Mouse (Mus musculus): ENCODE results near the gene Snx15.
"Not testable (repeated sequence)": the region's sequence is repeated elsewhere in the genome, so short reads cannot be mapped to it uniquely, and the experiment has no call there.

Gene Snx15

DNA sequence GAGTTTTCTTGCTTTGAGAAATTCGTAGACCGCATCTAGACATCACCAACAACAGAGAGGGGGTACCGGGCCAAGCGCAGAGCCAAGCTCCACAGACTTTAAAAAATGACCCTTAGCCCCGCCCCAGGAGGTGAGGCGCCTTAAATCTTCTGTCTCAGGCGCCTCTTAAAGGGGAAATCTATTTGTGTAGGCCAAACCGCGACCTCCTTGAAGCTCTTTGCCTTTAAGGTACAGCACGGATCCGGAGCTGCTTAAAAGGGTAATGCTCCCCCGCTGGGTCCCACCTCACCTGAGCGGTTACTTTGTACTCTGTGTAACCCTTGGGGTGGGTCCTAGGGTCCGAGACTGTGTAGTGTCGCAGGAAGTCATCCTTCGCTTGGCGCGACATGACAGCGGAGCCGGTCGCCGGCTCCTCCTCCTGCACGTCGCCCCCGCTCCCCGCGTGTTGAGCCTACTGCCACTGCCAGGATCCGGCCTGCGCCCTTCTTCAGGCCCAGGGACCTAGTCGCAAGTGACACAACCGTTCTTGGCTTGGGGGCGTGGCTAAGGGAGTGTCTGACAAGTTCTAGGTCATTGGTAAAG, at the start of gene Snx15:
Gene Snx15 (minus strand): TSS at position 545 of the 582 bp plus-strand sequence.
- peak; percentile 97 to 99 for DNase-seq (ENCODE audit: inconsistent age in 2 of 2, low spot score in 1 of 2)

DNA sequence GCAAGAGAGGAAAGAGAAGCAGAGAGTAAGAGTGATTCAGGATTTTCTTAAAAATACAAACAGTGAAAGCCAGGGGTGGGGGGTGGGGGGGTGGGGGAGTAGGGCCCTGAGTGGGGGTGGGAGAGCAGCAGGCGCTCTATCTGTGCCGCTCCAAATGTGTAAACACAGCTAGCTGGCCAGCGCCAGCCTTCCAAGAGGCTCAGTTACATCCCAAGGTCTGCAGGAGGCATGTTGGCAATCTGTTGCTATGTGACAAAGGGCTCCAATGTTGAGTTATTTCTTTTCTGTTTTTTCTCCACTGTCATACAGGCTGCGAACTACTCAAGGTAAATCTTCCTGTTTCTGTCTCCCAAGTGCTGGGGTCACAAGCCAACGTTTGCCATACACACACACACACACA, 46.7 kb upstream of the Snx15 start:
- peak; percentile 38 to 70 for DNase-seq (ENCODE audit: inconsistent age in 2 of 2, low spot score in 1 of 2)

DNA sequence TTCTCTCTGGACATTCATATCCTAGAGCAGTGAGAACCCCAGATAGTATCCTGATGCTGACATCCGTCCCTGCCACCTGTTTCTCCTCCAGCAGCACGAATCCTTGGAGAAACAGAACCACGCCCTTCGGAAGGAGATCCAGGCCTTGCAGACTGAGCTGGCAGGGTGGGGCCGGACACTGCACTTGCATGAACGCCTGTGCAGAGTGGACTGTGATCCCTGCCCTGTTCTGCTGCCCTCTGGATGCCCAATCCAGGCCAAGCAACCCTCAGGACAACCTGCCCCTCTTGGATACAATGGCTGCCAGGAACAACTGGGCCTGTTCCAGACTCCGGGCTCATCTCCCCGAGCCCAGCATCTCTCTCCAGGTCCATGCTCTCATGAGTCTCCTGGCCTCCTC, 43.1 kb upstream of the Snx15 start:
- DNase-seq (ENCODE audit: inconsistent age in 2 of 2, low spot score in 1 of 2) = no peak

DNA sequence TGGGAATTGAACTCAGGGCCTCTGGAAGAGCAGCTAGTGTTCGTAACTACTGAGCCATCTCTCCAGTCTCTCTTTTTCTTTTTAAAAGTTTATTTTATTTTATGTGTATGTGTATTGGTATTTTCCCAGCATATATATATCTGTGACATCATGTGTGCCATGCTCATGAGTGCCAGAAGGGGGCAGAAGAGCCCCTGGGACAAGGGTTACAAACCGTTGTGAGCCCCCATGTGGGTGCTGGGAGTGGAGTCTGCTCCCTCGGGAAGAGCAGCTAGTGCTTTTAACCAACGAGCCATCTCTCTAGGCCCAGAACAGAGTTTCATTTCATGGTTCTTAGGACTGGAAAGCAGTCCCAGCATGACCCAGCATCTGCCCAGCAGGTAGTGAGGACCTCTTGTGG, 38.6 kb upstream of the Snx15 start:
- DNase-seq (ENCODE audit: inconsistent age in 2 of 2, low spot score in 1 of 2) = no peak

DNA sequence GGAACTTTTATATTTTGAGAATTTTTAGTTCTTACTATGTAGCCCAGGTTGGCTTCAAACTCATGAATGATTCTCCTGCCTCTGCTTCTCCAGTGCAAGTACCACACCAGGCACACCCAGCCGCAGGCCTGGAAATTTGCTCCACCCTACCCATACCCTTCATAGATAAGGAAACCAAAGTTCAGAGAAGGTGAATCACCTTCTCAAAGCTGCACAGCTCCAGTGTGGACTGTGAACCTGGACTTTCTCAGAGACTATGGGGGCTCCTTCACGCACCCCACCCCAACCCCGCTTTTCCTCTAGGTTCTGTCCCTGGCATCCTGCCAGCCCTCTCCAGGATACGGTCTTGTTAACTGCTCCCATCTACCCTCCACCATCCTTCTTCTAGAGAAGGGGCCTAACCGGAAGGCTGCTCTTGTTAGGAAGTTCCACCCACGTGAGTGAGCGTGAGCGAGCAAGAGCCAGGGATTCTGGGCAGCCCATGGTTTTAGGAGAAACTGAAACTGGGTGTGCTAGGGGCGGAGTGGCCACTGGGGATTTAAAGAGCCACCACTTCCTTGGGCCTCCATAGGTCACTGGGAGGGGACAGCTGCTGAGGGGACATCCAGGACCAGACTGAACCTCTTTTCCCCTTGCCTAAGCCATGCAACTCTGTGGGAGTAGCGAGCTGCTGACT, 35.9 kb upstream of the Snx15 start:
- DNase-seq (ENCODE audit: inconsistent age in 2 of 2, low spot score in 1 of 2) = peak; percentile 44 to 65

DNA sequence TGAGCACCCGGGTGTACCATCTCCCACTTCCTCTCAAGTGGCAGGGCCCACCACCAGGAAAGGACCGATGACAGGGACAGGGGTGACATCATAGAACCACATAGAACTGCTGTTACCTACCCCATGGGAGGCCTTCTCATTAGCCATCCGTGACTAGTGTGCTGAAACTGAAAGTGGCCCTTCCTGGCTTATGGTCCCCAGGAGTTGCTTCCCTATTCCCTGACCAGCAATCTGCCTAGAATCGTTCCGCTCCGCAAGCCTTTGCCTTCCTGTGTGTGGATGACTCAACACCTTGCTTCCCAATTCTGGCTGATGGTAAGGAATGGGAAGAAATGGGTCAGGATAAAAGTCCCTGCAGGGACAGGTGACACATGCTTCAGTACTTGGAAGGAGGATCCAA, 29.1 kb upstream of the Snx15 start:
- peak in 1 of 2 experiments; percentile 51 for DNase-seq (ENCODE audit: inconsistent age in 2 of 2, low spot score in 1 of 2)

DNA sequence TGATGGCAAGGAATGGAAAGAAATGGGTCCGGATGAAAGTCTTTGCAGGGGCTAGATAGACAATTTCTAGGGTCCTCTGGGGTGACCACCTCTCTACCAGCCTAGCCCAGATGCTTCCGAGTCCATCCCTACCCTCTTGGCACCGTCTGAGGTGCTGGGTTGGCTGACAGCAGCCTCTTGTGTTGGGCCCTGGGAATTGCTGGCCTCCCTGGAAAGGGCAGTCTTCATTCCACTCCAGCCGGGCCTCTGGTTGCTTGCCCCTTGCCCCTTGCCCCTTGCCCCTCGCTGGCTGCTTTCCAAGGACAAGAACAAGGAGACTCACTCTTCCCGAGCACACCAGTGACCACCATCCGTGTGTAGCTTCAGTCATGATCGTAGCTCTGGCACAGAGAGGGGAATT, 28.3 kb upstream of the Snx15 start:
- no peak for DNase-seq (ENCODE audit: inconsistent age in 2 of 2, low spot score in 1 of 2)

DNA sequence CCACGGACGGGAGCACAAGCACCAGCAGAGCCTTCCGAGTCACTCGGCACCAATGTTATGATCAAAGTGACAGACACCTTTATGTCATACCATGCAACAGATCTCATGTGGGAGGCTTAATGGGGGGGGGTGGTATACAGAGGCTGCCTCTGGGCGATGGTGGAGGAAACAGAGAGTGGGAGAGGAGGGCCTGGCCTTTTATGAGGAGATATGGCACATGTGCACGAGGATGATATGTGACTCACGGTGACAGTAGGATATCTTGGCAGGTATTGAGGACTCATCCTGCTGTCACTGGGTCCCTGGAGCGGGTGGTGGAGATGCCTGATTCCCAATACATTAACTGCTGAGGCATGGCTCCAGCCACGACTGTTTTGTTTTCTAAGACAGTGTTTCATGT, 27.1 kb upstream of the Snx15 start:
- DNase-seq (ENCODE audit: inconsistent age in 2 of 2, low spot score in 1 of 2) = no peak

DNA sequence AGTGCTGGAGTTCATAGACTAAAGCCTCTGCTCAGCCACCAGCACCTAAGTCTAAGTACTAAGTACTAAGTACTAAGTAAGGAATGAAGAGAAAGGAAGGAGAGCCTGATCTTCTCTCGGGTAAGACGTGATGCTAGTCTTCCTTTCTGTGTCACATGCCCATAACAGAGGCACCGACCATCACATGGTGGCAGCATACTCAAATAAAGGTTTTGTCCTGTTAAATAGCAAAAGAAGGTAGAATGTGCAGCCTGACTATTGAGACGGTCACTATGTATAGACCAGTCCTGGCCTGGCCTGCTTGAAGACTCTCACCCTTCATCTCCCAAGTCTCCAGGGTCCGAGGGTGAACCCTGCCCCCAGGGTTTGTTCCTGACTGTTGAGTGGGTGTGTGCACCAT, 16.7 kb upstream of the Snx15 start:
- no peak for DNase-seq (ENCODE audit: inconsistent age in 2 of 2, low spot score in 1 of 2)

DNA sequence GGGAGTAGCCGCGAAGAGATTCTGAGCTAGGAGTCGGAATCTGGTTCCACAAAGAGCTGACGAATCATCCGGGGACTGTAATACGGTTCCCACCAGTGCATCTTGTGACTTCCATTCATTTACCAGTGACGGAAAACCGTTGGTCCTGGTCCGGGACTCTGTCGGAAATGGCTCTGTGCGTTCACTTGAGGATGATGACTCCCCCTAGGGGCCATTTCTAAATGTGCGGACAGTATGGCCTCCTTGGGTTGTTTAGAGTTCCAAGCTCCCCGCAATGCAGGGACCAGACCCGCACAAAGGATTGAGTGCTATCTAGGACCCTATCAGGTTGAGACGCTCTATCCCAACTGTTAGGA, 13.3 kb upstream of the Snx15 start, which contains the start of gene Arl2:
Gene Arl2 (minus strand): TSS at position 155 of the 356 bp plus-strand sequence.
- peak; percentile 85 to 93 for DNase-seq (ENCODE audit: inconsistent age in 2 of 2, low spot score in 1 of 2)

DNA sequence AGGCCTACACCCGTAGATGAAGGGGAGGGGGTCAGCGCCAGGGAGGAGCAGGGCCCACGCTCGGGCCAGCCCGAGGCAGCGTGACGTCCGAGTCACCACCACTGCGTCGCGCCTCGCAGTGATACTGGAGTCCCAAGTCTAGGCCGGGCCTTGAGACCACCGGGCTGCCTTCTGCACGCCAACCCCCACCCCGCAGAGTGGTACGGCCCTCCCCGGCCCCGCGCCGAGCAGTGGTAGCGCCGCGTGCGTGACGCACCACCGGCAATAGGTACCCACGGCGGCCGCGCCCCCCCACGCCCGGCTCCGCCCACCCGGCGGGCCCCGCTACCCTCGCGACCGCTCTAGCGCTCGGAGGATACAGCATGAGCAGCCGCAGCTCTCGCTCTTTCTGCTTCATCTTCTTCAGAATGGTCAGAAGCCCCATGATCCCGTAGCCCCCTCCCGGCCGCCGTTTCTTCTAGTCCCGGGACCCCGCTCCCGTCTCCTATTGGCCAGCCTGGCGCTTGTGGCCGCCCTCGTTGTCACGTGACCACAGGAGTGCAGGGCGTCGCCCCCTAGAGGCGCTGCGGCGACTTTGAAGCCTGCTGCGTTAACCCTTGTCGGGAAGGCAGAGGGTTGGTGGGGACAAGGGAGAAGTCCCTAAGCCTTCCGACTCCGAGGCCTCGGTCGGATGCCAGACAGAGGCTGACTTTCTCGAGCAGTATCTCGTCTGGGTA, 12.7 kb upstream of the Snx15 start, which contains the start of gene Batf2:
Gene Batf2 (plus strand): TSS at position 306 of the 716 bp plus-strand sequence.
- DNase-seq (ENCODE audit: inconsistent age in 2 of 2, low spot score in 1 of 2) = peak; percentile 94 to 97

DNA sequence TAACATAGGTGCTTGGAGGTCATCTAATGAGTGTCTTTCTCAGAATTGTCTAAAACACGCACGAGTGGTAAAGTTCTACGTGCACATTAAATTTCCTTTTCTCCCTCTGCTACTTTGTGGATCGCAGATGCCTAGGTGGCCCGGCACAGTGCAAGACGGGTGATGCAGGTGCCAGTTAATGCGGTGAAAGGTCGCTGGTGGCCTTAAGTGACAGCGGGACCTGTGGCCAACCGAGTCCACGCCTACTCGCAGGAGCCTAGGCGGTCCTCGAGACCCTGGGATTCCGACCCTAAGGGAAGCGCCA, 12.2 kb upstream of the Snx15 start:
- DNase-seq (ENCODE audit: inconsistent age in 2 of 2, low spot score in 1 of 2) = no peak

DNA sequence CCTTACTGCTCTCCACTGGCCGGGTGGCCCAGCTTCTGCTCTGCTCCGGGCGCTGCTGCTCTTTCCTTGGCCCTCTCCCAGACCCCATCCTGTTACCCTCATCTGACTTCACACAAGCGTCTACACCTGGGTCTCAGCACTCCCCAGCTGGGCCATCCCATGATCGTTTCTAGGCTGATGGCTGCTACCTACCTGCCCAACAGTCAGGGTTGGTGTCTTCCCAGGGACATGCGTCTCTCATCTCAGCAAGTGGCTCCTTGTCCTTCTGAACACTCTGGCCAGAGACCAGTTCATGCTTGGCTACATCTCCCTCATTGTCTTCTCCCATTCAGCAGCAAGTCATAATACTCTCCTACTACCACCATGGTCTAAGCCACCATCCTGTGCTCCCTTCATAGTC, 11.6 kb upstream of the Snx15 start:
- DNase-seq (ENCODE audit: inconsistent age in 2 of 2, low spot score in 1 of 2) = no peak

DNA sequence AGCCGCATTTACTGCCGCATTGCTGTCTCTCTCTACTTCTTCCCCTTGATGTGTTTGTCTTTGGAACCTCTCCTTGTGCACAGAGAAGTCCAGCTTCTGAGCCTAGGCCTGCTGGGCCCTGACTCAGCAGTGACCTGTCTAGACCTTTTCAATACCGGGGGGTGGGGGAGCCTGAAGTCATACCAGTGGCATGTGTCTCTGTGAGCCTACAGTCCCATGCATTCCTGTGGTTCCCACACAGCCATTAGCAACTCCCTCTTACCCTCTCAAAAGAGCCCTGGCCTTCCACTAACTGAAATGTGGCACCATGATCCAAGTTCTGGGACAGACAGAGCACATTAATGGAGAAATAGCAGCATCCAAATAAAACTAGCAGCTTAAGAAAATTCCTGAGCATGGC, 8.3 kb upstream of the Snx15 start:
- DNase-seq (ENCODE audit: inconsistent age in 2 of 2, low spot score in 1 of 2) = no peak

DNA sequence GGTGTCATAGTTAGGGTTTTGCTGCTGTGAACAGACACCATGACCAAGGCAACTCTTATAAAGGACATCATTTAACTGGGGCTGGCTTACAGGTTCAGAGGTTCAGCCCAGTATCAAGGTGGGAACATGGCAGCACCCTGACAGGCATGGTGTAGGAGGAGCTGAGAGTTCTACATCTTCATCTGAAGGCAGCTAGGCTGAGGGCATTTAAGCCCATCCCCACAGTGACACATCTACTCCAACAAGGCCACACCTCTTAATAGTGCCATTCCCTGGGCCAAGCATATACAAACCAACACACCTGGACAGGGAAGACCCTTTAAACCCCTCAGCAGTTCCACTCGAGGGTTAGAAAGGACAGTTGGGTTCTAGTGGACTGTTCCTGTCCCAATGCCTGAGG, 5.1 kb upstream of the Snx15 start:
- not testable (repeated sequence) for DNase-seq (ENCODE audit: inconsistent age in 2 of 2, low spot score in 1 of 2)

DNA sequence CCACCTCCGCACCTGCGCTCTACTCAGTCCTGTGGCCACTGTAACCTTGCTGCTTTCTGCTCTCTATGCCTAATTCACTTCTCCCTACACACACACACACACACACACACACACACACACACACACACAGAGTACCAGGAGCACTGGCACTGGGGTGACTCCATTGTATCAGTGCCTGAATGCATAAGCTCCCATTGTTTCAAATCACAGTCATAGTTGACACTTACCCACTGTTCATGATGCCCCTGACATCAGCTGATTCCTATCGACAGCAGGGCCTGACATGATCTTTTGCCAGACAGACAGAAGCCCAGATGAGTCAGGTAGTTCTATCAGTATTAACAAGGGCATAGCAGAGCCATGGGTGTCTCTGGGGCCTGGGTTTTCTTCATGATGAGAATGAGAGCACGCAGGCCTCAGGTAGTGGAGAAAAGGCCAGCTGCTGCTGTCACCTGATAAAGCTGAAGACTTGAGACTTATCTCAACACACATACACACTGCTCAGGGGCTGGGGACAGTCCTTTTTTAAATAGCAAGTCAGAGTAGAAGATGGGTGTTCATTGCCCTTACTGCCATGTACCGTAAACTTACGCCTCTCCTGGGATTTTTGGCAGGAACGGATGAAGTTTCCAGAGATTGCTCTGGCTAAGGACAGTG, 4.2 kb upstream of the Snx15 start:
- no peak for DNase-seq (ENCODE audit: inconsistent age in 2 of 2, low spot score in 1 of 2)

DNA sequence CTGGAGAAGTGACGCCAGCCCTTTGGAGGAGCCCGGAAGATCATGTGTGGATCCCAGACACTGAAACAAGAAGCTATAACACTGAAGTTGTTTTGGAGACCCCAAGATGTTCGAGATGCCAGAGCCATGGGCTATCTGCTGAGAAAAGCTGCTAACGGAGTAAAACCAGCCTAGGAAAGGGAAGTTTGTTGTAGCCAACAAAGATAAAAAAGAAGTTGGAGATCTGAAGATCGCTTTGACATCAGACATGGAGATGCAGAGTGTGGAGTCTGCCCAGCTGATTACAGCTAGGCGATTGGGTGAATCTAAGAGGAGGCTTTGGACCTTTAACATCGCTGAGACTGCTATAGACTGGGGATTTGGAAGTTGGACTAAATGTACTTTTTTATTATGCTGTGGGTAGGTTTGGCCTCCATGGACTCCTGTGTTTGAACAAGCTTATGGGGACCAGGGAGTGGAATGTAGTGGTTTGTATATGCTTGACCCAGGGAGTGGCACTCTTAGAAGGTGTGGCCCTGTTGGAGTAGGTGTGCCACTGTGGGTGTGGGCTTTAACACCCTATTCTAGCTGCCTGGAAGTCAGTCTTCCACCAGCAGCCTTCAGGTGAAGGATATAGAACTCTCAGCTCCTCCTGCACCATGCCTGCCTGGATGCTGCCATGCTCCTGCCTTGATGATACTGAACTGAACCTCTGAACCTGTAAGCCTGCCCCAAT, 2.5 kb upstream of the Snx15 start:
- DNase-seq (ENCODE audit: inconsistent age in 2 of 2, low spot score in 1 of 2) = not testable (repeated sequence)

DNA sequence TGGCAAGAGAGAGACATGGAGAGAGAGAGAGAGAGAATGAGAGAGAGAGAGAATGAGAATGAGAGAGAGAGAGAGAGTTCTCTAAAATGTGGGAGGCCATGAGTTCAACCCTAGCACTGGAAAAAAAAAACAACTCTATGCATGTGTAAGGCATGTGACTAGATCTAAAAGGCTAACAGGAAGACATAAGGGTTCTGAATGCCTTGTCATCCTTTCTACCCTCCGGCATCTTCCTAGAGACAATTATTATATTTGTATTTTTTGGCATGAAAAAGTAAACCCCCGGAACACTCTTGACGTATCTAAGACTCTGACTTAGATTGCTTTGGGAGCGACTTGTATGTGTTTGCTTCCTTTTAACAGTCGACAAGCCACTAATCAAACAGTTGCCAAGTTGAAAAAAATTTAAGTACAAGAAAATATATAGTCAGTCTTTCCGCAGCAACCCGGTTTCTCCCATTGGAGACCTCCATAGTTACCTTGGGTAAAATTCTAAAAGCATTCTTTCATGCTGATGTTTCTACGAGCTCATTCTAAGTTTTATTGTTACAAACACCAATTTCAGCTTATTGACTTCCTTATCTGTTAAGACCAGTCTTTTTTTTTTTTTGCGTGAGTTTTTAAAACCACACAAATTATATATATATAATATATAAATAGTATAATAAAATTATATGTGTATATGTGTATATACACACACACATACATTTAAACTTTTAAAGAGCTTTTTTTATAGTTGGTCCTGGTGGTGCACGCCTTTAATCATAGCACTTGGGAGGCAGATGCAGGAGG, 1.1 kb downstream of the Snx15 start:
- DNase-seq (ENCODE audit: inconsistent age in 2 of 2, low spot score in 1 of 2) = no peak

DNA sequence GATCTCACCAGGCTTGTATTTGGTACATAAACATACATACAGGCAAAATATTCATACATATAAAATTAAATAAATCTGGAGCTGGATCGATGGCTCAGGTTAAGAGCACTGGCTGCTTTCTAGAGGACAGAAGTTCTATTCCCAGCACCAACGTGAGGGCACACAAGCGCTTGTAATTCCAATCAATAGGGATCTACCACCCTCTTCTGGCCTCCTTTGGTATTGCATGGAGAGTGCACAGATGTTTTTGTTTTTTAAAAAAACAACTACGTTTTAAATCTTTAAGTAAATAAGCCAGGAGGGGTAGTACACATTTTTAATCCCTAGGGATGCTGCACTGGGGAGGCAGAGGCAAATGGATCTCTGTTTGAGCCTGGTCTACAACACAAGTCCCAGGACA, 1.8 kb downstream of the Snx15 start:
- peak in 1 of 2 experiments; percentile 84 for DNase-seq (ENCODE audit: inconsistent age in 2 of 2, low spot score in 1 of 2)

DNA sequence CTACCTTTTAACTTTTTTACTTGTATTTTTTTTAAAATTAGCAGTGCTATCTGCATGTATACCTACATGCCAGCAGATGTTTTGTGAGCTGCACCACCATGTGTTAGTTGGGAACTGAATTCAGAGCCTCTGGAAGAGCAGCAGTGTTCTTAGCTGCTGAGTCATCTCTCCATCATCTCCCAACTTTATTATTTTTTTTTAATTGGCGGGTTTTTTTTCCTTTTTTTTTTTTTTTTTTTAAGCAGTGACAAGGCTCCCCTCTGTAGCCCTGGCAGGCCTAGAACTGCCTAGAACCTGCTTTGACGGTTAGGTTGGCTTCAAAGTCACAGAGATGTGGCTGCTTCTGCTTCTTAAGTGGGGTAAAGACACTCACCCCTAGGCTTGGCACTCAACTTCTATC, 3.2 kb downstream of the Snx15 start:
- no peak for DNase-seq (ENCODE audit: inconsistent age in 2 of 2, low spot score in 1 of 2)

DNA sequence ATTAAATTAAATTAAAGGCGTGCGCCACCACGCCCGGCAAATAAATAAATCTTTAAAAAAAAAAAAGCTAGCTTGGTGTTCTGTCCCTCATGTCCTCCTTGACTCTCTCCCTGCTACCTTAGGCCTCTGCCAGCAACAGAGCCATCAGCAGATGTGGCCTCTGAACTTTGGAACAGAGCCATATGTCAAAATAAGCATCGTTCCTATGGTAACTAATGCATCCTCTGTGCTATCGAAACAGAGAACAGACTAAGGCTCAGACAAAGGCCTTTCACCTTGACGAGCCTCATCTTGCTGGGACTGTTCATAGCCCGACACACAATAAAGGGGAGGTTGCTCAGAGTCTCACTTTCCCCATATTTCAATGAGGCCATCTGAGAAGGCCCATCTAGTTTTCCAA, 4.8 kb downstream of the Snx15 start:
- DNase-seq (ENCODE audit: inconsistent age in 2 of 2, low spot score in 1 of 2) = no peak

All from adrenal gland, adult (tissue).